Mouse (Mus musculus) v-Abl transformed pro-B cells (cell line): Measurements from ENCODE around the gene Rufy4.
"Not testable (repeated sequence)": the region's sequence is repeated elsewhere in the genome, so short reads cannot be mapped to it uniquely, and the experiment has no call there.

Experiments
- in situ Hi-C, 2 experiments: fragments of 400-800 bp; cut with MboI; formaldehyde crosslinking; loops; one replicate each; pipeline ENCODE4 v1.15.1; 2025; ENCODE audit not compliant: unreplicated experiment in 2 of 2

The Rufy4 gene

GRCm38 (mm10) chr1:74141781-74142180 is 16.4 kb downstream of the Rufy4 start:
- in situ Hi-C loops, result no loop called here

- in situ Hi-C loops, result no loop called here
These were observed 24.0 kb downstream of the Rufy4 start for GRCm38 (mm10) chr1:74149106-74149885.

- in situ Hi-C loops, result no loop called here
These were observed 24.8 kb downstream of the Rufy4 start for GRCm38 (mm10) chr1:74150101-74150500.

- in situ Hi-C loops, result no loop called here
These were observed 25.8 kb downstream of the Rufy4 start for GRCm38 (mm10) chr1:74151091-74151490.

- in situ Hi-C loops, result no loop called here
These were observed 28.3 kb downstream of the Rufy4 start, which contains the start of gene Cxcr2 for GRCm38 (mm10) chr1:74153461-74154184. Cxcr2 (plus strand) TSS chr1:74153989.

GRCm38 (mm10) chr1:74155435-74156012 is 30.2 kb downstream of the Rufy4 start:
- in situ Hi-C loops, result no loop called here

GRCm38 (mm10) chr1:74156381-74156910 is 31.1 kb downstream of the Rufy4 start:
- in situ Hi-C loops, result no loop called here

GRCm38 (mm10) chr1:74159613-74160012 is 34.3 kb downstream of the Rufy4 start:
- in situ Hi-C loops, result not testable (repeated sequence)

GRCm38 (mm10) chr1:74160036-74160435 is 34.7 kb downstream of the Rufy4 start:
- in situ Hi-C loops, result no loop called here

- in situ Hi-C loops, result no loop called here
These were observed 41.8 kb downstream of the Rufy4 start for GRCm38 (mm10) chr1:74167136-74167535.

GRCm38 (mm10) chr1:74169721-74170120 is 44.4 kb downstream of the Rufy4 start:
- in situ Hi-C loops, result no loop called here

- in situ Hi-C loops, result no loop called here
These were observed 47.4 kb downstream of the Rufy4 start for GRCm38 (mm10) chr1:74172722-74173121.

- in situ Hi-C loops, result no loop called here
These were observed 50.4 kb downstream of the Rufy4 start for GRCm38 (mm10) chr1:74175731-74176130.

- in situ Hi-C loops, result no loop called here
These were observed 53.3 kb downstream of the Rufy4 start for GRCm38 (mm10) chr1:74178618-74179017.

- in situ Hi-C loops, result no loop called here
These were observed 54.5 kb downstream of the Rufy4 start for GRCm38 (mm10) chr1:74179624-74180408.

- in situ Hi-C loops, result no loop called here
These were observed 56.1 kb downstream of the Rufy4 start for GRCm38 (mm10) chr1:74181462-74181861.

- in situ Hi-C loops, result no loop called here
These were observed 57.7 kb downstream of the Rufy4 start for GRCm38 (mm10) chr1:74183006-74183405.

- in situ Hi-C loops, result no loop called here
These were observed 65.1 kb downstream of the Rufy4 start for GRCm38 (mm10) chr1:74190471-74190870.

- in situ Hi-C loops, result no loop called here
These were observed 67.4 kb downstream of the Rufy4 start for GRCm38 (mm10) chr1:74192711-74193110.

- in situ Hi-C loops, result no loop called here
These were observed 69.1 kb downstream of the Rufy4 start, which contains the start of gene Cxcr1 for GRCm38 (mm10) chr1:74194445-74194844. Cxcr1 (minus strand) TSS chr1:74194631.
